Mouse (Mus musculus): Measurements from ENCODE around the gene Hmces. TPM values are rescaled to one million over a fixed set of nuclear protein-coding genes. Genes with fewer than 3 reads are reported as not detected.

The Hmces gene
- polyA plus RNA-seq, 1 experiment, result 16.3 TPM

- no peak for TF ChIP-seq CTCF (IDR thresholded peaks at IDR 0.05; ENCODE audit: extremely low read depth, insufficient read depth, insufficient read length, insufficient replicate concordance)
- TF ChIP-seq POLR2A (IDR thresholded peaks at IDR 0.05; ENCODE audit: low read depth, low read length), result no peak
- 94% methylated on average over 2 of the region's 2 CpGs for WGBS
- Histone ChIP-seq H3K27me3 (ENCODE audit: control insufficient read depth, insufficient read depth, low read length) (no peaks in the 10 kb centered on the region), H3K4me1 (ENCODE audit: control insufficient read depth, insufficient read depth, insufficient read length) (peaks cover 5% of the 10 kb centered on the region; the same call in 1 of the 2 replicates), H3K27ac (ENCODE audit: insufficient read depth, low read length) (no peak overlapping the region), H3K36me3 (ENCODE audit: control insufficient read depth, insufficient read depth, low read length) (no peaks in the 10 kb centered on the region), H3K4me3 (ENCODE audit: extremely low read depth, insufficient read depth, insufficient read length) (no peak overlapping the region)
- DNase-seq (ENCODE audit: low read depth in 1 of 2, low spot score in 2 of 2), result no peak
Measured at GRCm38 (mm10) chr6:87873963-87874362, 39.8 kb upstream of the Hmces start.

GRCm38 (mm10) chr6:87875083-87875482 lies 38.7 kb upstream of the Hmces start:
- H3K27me3 ChIP-seq (ENCODE audit: control insufficient read depth, insufficient read depth, low read length), result no peaks in the 10 kb centered on the region
- WGBS, result 81% methylated on average over 1 of the region's 1 CpGs
- no peak overlapping the region for H3K27ac ChIP-seq (ENCODE audit: insufficient read depth, low read length)
- TF ChIP-seq CTCF (IDR thresholded peaks at IDR 0.05; ENCODE audit: extremely low read depth, insufficient read depth, insufficient read length, insufficient replicate concordance), result no peak
- no peak for TF ChIP-seq POLR2A (IDR thresholded peaks at IDR 0.05; ENCODE audit: low read depth, low read length)
- H3K4me3 ChIP-seq (ENCODE audit: extremely low read depth, insufficient read depth, insufficient read length), result no peak overlapping the region
- no peak for DNase-seq (ENCODE audit: low read depth in 1 of 2, low spot score in 2 of 2)
- peaks cover 5% of the 10 kb centered on the region; the same call in 1 of the 2 replicates for H3K4me1 ChIP-seq (ENCODE audit: control insufficient read depth, insufficient read depth, insufficient read length)
- H3K36me3 ChIP-seq (ENCODE audit: control insufficient read depth, insufficient read depth, low read length), result no peaks in the 10 kb centered on the region

- no peaks in the 10 kb centered on the region for H3K27me3 ChIP-seq (ENCODE audit: control insufficient read depth, insufficient read depth, low read length)
- peaks cover 5% of the 10 kb centered on the region; the same call in 1 of the 2 replicates for H3K4me1 ChIP-seq (ENCODE audit: control insufficient read depth, insufficient read depth, insufficient read length)
- H3K36me3 ChIP-seq (ENCODE audit: control insufficient read depth, insufficient read depth, low read length), result no peaks in the 10 kb centered on the region
- no peak overlapping the region for H3K27ac ChIP-seq (ENCODE audit: insufficient read depth, low read length)
- TF ChIP-seq CTCF (IDR thresholded peaks at IDR 0.05; ENCODE audit: extremely low read depth, insufficient read depth, insufficient read length, insufficient replicate concordance) (no peak), POLR2A (IDR thresholded peaks at IDR 0.05; ENCODE audit: low read depth, low read length) (no peak)
- H3K4me3 ChIP-seq (ENCODE audit: extremely low read depth, insufficient read depth, insufficient read length), result no peak overlapping the region
- no peak for DNase-seq (ENCODE audit: low read depth in 1 of 2, low spot score in 2 of 2)
- WGBS, result 88% methylated on average over 7 of the region's 7 CpGs
Measured at GRCm38 (mm10) chr6:87875562-87875961, 38.2 kb upstream of the Hmces start.

- peak in 1 of 2 experiments; percentile 17 for DNase-seq (ENCODE audit: low read depth in 1 of 2, low spot score in 2 of 2)
- WGBS, result 41% methylated on average over 13 of the region's 13 CpGs
- no peak for TF ChIP-seq CTCF (IDR thresholded peaks at IDR 0.05; ENCODE audit: extremely low read depth, insufficient read depth, insufficient read length, insufficient replicate concordance)
- no peak for TF ChIP-seq POLR2A (IDR thresholded peaks at IDR 0.05; ENCODE audit: low read depth, low read length)
- no peaks in the 10 kb centered on the region for H3K36me3 ChIP-seq (ENCODE audit: control insufficient read depth, insufficient read depth, low read length)
- H3K27me3 ChIP-seq (ENCODE audit: control insufficient read depth, insufficient read depth, low read length), result no peaks in the 10 kb centered on the region
- peaks cover 5% of the 10 kb centered on the region; the same call in 1 of the 2 replicates for H3K4me1 ChIP-seq (ENCODE audit: control insufficient read depth, insufficient read depth, insufficient read length)
- H3K4me3 ChIP-seq (ENCODE audit: extremely low read depth, insufficient read depth, insufficient read length), result no peak overlapping the region; the same call in 1 of the 2 replicates
- H3K27ac ChIP-seq (ENCODE audit: insufficient read depth, low read length), result peak overlapping the region; percentile 46; the same call in 1 of the 2 replicates
Measured at GRCm38 (mm10) chr6:87876068-87876643, 37.6 kb upstream of the Hmces start.

- 53% methylated on average over 4 of the region's 4 CpGs for WGBS
- no peak for TF ChIP-seq POLR2A (IDR thresholded peaks at IDR 0.05; ENCODE audit: low read depth, low read length)
- TF ChIP-seq CTCF (IDR thresholded peaks at IDR 0.05; ENCODE audit: extremely low read depth, insufficient read depth, insufficient read length, insufficient replicate concordance), result no peak
- H3K36me3 ChIP-seq (ENCODE audit: control insufficient read depth, insufficient read depth, low read length), result no peaks in the 10 kb centered on the region
- peaks cover 5% of the 10 kb centered on the region; the same call in 1 of the 2 replicates for H3K4me1 ChIP-seq (ENCODE audit: control insufficient read depth, insufficient read depth, insufficient read length)
- H3K27me3 ChIP-seq (ENCODE audit: control insufficient read depth, insufficient read depth, low read length), result no peaks in the 10 kb centered on the region
- no peak for DNase-seq (ENCODE audit: low read depth in 1 of 2, low spot score in 2 of 2)
- no peak overlapping the region for H3K27ac ChIP-seq (ENCODE audit: insufficient read depth, low read length)
- no peak overlapping the region for H3K4me3 ChIP-seq (ENCODE audit: extremely low read depth, insufficient read depth, insufficient read length)
Measured at GRCm38 (mm10) chr6:87879010-87879409, 34.7 kb upstream of the Hmces start.

- H3K27ac ChIP-seq (ENCODE audit: insufficient read depth, low read length), result no peak overlapping the region
- TF ChIP-seq POLR2A (IDR thresholded peaks at IDR 0.05; ENCODE audit: low read depth, low read length) (no peak), CTCF (IDR thresholded peaks at IDR 0.05; ENCODE audit: extremely low read depth, insufficient read depth, insufficient read length, insufficient replicate concordance) (no peak)
- no peak overlapping the region for H3K4me3 ChIP-seq (ENCODE audit: extremely low read depth, insufficient read depth, insufficient read length)
- no peak for DNase-seq (ENCODE audit: low read depth in 1 of 2, low spot score in 2 of 2)
- WGBS, result 56% methylated on average over 3 of the region's 3 CpGs
- H3K4me1 ChIP-seq (ENCODE audit: control insufficient read depth, insufficient read depth, insufficient read length), result peaks cover 5% of the 10 kb centered on the region; the same call in 1 of the 2 replicates
- no peaks in the 10 kb centered on the region for H3K36me3 ChIP-seq (ENCODE audit: control insufficient read depth, insufficient read depth, low read length)
- H3K27me3 ChIP-seq (ENCODE audit: control insufficient read depth, insufficient read depth, low read length), result no peaks in the 10 kb centered on the region
Measured at GRCm38 (mm10) chr6:87879628-87880027, 34.1 kb upstream of the Hmces start.

GRCm38 (mm10) chr6:87882221-87882620 lies 31.5 kb upstream of the Hmces start:
- no peaks in the 10 kb centered on the region for H3K36me3 ChIP-seq (ENCODE audit: control insufficient read depth, insufficient read depth, low read length)
- no peak overlapping the region for H3K27ac ChIP-seq (ENCODE audit: insufficient read depth, low read length)
- no peaks in the 10 kb centered on the region for H3K4me1 ChIP-seq (ENCODE audit: control insufficient read depth, insufficient read depth, insufficient read length)
- TF ChIP-seq POLR2A (IDR thresholded peaks at IDR 0.05; ENCODE audit: low read depth, low read length) (no peak), CTCF (IDR thresholded peaks at IDR 0.05; ENCODE audit: extremely low read depth, insufficient read depth, insufficient read length, insufficient replicate concordance) (no peak)
- no peaks in the 10 kb centered on the region for H3K27me3 ChIP-seq (ENCODE audit: control insufficient read depth, insufficient read depth, low read length)
- 87% methylated on average over 3 of the region's 3 CpGs for WGBS
- DNase-seq (ENCODE audit: low read depth in 1 of 2, low spot score in 2 of 2), result no peak
- no peak overlapping the region for H3K4me3 ChIP-seq (ENCODE audit: extremely low read depth, insufficient read depth, insufficient read length)
